Mouse (Mus musculus): ENCODE results near the gene Mrpl58.

Gene Mrpl58

DNA sequence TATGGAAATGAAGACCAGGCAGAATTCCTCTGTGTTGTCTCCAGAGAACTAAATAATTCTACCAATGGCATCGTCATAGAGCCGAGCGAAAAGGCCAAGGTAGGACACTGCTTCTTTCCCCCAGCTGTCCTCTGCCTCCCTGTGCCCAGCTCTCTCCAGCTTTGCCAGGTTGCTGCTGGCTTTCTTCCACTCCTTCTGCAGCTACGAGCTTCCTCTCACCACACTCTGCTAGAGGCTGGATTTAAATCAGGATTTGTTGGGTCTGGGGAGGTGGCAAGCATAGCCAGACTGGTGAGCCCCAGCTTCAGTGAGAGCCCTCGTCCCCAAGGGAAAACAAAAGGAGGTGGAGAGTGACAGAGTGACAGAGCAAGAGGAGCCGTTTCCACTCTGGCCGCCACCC, 25.8 kb downstream of the Mrpl58 start:
- DNase-seq, result no peak

- no peak for DNase-seq
These were observed 27.0 kb downstream of the Mrpl58 start for GRCm38 (mm10) chr11:115430561-115430960.

DNA sequence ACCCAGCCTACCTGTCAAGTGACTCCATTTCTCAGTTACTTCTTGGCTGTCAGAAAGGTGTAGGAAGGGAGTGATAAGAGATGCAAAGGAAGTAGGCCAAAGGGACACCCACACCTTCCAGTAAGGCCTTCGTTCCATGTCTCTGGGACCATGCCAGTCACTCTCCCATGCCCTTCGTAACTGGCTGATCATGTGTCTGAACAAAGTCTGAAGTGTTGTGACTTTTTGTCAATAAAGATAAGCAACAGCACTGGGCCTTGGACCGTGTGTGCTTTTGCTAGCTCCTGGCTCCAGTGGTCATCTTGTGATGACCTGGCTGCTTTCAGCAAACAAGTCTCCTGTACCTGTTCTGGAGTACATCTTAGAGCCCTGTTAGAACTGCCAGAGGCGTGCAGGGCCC, 29.3 kb downstream of the Mrpl58 start:
- DNase-seq, result no peak

DNA sequence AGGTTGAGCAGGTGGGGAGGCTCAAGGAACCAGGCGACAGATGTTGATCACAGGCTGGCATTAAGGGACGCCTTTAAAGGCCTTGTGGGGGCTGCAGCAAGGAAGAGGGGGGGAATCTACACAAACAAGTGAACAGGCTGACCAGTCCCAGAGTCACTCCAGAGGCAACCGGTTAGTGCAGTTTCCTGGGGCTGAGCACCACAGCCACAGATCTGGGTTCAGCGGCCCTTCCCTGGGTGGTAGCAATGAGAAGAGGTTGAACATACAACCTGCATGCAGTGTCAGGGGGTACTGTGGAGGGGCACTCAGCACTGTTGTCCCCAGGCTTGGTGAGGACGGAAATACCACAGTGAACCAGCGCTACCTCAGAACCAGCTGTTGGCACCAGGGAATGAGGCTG, 29.8 kb downstream of the Mrpl58 start:
- no peak for DNase-seq

DNA sequence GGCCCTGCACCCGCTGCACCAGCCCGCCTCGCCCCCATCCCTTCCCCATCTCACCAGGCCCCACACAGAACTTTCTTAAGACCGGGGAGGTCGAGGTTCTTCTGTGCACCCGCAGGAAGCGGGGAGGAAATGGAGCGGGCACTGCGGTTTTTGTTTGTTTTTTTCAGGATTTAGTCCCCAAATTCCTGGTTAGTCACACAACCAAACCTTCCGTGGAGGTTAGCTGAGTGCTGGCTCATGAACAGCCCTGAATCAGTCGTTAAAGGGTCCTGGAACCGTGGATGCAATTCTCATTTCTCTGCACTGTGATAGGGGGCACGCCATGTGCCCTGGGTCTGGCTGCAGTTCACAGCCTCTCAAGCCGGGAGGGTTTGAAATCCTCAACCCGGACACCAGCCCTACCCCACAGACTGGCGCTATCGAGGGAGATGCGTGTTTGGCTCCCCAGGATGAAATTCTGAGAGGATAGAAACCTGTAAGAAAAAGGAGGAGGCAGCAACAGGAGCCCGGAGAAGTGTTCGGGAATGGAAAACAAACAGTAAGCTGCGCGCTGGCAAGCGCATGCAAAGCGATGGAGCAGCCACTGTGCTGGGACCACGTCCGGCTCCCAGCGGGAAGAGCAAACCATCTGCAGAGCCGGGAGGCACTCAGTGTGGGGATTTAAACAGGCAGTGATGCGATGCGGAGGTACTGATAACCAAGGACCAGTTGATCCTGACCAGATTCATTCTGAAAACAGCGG, 32.2 kb downstream of the Mrpl58 start:
- DNase-seq, result peak; percentile 41

GRCm38 (mm10) chr11:115437571-115438122, 34.1 kb downstream of the Mrpl58 start:
- no peak for DNase-seq

- no peak for DNase-seq
These were observed 35.8 kb downstream of the Mrpl58 start for GRCm38 (mm10) chr11:115439326-115439725.

- peak; percentile 55 for DNase-seq
These were observed 36.5 kb downstream of the Mrpl58 start, which contains the start of gene Trim80 for GRCm38 (mm10) chr11:115439906-115440595. Gene Trim80, plus strand, starts transcription at chr11:115440545.

- DNase-seq, result peak; percentile 66
These were observed 37.9 kb downstream of the Mrpl58 start for GRCm38 (mm10) chr11:115441417-115441816.

GRCm38 (mm10) chr11:115446906-115447305, 43.4 kb downstream of the Mrpl58 start:
- DNase-seq, result no peak

DNA sequence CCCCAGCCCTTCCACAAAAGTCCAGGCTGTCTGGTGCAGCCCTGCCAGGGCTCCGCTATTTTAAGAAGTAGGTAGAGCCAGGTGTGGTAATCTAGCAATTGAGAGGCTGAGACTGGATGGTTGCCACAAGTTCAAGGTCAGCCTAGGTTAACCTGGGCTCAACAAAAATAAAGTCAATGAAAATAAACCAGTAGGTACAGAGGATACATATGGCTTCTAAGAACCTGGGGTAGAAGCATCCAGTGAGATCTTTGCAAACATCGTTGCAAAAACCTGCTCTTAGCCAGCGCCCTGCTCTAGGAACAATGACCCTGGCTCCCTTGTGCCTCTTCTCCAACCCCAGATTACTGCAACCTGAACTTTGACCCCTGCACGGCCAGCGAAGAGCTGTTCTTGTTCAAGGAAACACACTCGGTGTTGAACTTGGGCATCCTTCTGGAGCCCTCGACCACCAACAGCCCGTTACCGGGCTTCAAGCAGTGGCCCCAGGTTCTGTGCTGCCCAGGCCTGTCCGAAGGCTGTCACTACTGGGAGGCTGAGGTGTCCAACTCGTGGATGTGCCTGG, 43.9 kb downstream of the Mrpl58 start:
- peak; percentile 27 for DNase-seq

GRCm38 (mm10) chr11:115448075-115448474, 44.5 kb downstream of the Mrpl58 start:
- no peak for DNase-seq

DNA sequence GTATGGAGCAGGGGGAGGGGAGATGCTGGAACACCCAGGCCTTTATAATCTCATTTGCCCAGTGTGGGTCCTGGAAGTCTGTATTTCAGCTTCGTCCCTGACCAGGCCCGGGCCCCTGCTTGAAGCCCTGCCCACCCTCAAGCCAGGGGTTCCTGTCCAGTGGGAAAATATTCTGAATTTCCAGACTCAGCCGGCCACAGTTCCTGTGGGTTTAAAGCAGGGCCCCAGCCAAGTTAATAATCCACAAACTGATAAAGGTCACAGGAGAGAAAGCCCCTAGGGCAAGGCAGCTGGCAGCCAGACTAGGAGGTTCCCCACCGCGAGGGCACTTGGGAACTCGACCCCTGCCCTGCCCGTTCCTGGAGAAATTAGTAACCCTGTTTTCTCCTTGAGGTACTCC, 45.4 kb downstream of the Mrpl58 start:
- DNase-seq, result no peak

DNA sequence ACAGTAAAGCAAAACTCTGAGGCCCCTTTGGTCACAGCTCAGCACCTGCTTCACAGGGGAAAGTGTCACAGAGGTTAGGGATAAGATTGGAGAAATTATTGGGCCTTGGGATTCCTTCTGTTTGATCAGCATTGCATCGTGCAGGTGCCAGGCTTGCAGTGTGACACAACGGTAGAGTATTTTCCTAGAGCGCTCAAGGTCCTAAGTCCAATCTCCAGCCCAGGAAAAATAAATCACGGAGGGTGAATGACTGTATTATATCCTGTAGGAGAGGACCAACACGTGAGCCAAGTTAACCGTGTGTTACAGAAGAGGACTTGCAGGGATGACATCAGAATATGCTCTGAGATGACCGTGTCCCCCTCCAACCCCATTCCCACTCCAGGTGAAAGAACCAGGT, 46.6 kb downstream of the Mrpl58 start:
- DNase-seq, result no peak

DNA sequence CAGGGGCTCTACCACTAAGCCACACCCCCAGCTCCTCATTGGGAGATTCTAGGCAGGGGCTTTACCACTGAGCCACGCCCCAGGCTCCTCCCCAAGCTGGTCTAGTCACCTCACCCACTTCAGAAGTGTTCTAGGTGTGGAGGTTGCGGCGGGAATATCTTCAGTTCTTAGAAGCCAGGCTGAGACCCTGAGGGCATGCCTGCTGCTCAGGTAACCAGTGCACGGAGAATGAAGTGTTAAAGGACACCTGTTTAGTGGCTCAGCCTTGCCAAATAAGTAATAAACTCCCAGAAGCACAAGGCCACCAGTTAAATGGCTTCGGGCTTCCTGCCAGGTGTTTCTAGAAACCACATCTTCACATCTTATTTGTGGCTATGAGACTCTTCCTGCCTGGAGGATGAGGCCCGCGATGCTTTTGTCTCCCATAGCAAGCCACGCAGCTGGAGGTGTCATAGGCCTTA, 48.3 kb downstream of the Mrpl58 start:
- DNase-seq, result peak; percentile 79

- peak; percentile 53 for DNase-seq
These were observed 48.8 kb downstream of the Mrpl58 start for GRCm38 (mm10) chr11:115452281-115452860.

DNA sequence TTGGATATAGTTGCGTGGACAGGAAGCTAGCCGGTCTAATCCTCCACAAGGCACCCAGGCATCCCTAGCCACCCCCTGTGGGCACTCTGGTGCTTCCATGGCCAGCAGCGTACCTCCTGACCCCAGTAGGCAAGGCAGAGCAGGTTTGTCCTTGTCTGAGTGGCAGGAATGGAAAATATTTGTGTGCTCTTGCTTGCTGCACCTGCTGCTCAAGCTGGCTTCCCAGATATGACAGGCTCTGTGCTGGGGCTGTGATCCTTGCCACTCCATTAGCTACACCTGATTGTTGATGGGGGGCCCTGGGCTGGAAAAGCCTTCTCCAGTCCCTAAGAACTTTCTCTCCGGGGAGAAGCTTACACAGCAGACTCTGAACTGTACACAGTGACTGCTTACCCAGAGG, 49.8 kb downstream of the Mrpl58 start:
- DNase-seq, result peak; percentile 61

DNA sequence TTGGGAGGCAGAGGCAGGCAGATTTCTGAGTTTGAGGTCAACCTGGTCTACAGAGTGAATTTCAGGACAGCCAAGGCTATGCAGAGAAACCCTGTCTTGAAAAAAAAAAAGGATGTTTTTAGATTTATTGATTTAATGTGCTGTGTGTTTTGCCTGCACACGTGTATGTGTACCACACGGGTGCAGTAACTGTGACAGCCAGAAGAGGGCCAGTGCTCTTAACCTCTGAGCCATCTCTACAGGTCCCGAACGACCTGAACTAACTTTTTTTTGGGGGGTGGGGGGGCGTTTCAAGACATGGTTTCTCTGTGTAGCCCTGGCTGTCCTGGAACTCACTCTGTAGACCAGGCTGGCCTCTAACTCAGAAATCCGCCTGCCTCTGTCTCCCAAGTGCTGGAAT, 51.3 kb downstream of the Mrpl58 start:
- DNase-seq, result peak; percentile 49

- peak; percentile 31 for DNase-seq
These were observed 52.1 kb downstream of the Mrpl58 start for GRCm38 (mm10) chr11:115455619-115456018.

DNA sequence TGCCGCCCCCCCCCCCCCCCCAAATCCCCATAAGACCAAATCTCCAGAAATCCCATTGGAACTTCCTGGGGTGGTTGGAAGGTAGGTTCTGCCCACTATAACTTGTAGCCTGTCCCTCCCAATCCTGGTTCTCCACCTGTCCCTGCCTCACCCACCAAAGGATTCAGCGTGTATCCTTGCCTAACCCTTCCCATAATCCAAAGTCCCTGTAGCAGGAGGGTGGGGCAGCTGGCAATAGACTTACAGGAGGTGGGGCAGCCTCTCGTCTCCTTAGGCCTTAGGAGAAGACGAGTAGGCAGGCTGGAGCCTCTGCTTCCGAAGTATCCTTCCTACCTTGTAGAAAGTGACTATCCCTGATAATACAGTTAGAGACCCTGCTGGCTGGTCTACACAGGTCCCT, 52.6 kb downstream of the Mrpl58 start:
- DNase-seq, result no peak

DNA sequence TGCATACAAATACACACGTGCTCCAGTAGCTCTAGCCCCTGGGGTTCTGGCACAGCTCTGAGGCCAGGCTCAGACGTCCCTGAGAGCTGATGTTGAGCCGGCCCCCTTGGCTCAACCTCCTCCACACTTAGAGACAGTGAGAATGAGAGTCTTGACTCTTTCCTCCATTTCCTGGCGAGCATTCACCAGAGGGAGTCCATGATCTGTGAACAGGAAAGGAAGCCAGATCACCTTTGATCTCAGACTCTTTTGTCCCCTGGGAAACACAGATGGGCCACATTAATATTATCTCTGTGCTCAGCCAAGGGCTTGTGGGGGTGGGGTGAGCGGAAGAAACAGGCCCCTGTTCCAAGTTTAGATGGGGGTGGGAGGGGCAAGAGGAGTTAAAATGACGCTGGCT, 53.9 kb downstream of the Mrpl58 start:
- DNase-seq, result peak; percentile 51

- DNase-seq, result peak; percentile 61
These were observed 57.4 kb downstream of the Mrpl58 start for GRCm38 (mm10) chr11:115460976-115461375.

GRCm38 (mm10) chr11:115461846-115462242, 58.3 kb downstream of the Mrpl58 start:
- DNase-seq, result peak; percentile 72
